Mouse (Mus musculus): Measurements from ENCODE around the gene Rorc.

DNA sequence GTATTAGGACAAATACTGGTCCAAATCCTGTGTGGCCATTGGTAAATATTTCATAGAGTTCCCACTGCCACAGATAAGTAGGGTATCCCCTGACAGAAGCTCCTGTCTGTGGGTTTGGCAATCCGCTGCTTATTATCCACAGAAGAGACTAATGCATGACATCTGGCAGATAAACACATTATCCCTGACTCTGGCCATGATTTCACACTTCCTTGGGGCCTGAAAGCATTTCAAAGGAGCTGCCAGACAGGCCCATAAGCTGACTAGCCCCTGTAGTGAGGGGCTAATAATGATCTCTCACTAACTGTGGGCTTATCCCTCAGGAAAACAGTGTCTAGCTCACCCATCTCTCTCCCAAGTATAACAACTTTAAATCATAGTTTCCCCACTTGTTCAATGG lies 30.0 kb upstream of the Rorc start:
- TF ChIP-seq POLR2A (IDR thresholded peaks at IDR 0.05; ENCODE audit: borderline replicate concordance, low read depth, low read length) (no peak), CTCF (IDR thresholded peaks at IDR 0.05; ENCODE audit: low read depth, low read length) (no peak)

Data from bone marrow macrophage, adult 2 months (primary cell).